Mouse (Mus musculus) CH12.LX (cell line): ENCODE data around the gene AC141477.1.

Experiments
- BHLHE40 ChIP-seq: IDR thresholded peaks from 2 replicates; pipeline ENCODE4 v1.6.1; 2011; ENCODE audit warnings: mild to moderate bottlenecking, low read depth, low read length, improper control_type of control experiment
- CTCF ChIP-seq, 2 experiments: IDR thresholded peaks in 1 of 2; conservative IDR thresholded peaks in 1 of 2; 2 replicates each; pipeline ENCODE4 v1.5.1; 2011 to 2012; ENCODE audit warnings: low read depth in 2 of 2, low read length in 2 of 2, improper control_type of control experiment in 1 of 2, inconsistent platforms in 1 of 2, mild to moderate bottlenecking in 1 of 2, moderate library complexity in 1 of 2
- ETS1 ChIP-seq: conservative IDR thresholded peaks from 2 replicates; pipeline ENCODE4 v1.6.1; 2012; ENCODE audit warnings: low read depth, mild to moderate bottlenecking, inconsistent platforms, low read length, improper control_type of control experiment, moderate library complexity
- HCFC1 ChIP-seq: IDR thresholded peaks from 2 replicates; pipeline ENCODE4 v1.6.1; 2012; ENCODE audit warnings: low read depth, mild to moderate bottlenecking, inconsistent platforms, low read length, improper control_type of control experiment
- ZNF384 ChIP-seq: IDR thresholded peaks from 2 replicates; pipeline ENCODE4 v1.6.1; 2012; ENCODE audit warnings: low read depth, low read length, improper control_type of control experiment, inconsistent platforms

DNA sequence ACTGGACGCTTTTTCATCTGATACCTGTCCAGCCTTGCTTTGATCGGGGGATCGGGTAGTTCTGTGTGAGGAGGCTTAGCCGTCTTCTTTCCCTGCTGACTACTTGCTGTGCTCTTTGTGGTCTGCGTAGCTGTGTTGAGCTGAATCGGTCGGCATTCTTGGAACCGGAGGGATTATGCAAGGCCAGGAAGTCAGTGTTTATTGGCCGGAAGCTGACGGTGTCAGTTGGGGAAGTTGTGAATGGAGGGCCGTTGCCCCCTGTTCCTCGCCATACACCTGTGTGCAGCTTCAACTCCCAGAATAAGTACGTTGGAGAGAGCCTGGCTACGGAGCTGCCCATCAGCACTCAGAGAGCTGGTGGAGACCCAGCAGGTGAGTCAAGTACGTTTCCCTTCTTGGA, 49.0 kb upstream of the AC141477.1 start:
- TF ChIP-seq ZNF384 (no peak), CTCF (conservative IDR thresholded peaks at IDR 0.05 in 1 of 2, IDR thresholded peaks at IDR 0.05 in 1 of 2; ENCODE audit: low read depth in 2 of 2, low read length in 2 of 2) (no peak), BHLHE40 (no peak), HCFC1 (no peak), ETS1 (no peak)
